Mouse (Mus musculus): Measurements from ENCODE around the gene Map2k7. TPM values are rescaled to one million over a fixed set of nuclear protein-coding genes. Genes with fewer than 3 reads are reported as not detected.

The Map2k7 gene
- polyA plus RNA-seq, 1 experiment from 2014 or later, result 36.9 TPM

DNA sequence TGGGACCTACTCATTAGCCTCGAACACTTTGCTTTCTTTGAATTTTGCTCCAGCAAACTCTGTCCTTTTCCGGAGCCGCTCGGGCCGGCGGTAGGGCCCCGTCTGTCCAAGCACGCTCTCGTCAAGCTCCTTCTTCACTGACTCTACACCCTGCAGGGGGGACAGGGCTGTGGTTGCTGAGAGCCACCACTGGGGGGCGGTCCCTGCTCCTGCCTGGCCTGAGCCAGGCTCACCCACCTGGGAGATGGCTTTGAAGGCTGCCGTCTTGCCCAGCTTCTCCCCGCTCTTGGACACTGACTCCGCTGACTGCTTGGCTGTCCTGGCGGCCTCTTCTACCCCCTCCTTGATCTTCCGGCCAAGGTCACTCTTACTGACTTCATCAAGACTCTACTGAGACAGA lies 29.1 kb downstream of the Map2k7 start:
- Histone ChIP-seq H3K27ac (no peak overlapping the region), H3K4me3 (replicated peaks) (no peak overlapping the region), H3K27me3 (no peaks in the 10 kb centered on the region), H3K9me3 (no peaks in the 10 kb centered on the region), H3K9ac (replicated peaks) (no peak overlapping the region), H3K4me2 (replicated peaks) (no peak overlapping the region), H3K4me1 (replicated peaks) (no peaks in the 10 kb centered on the region), H3K36me3 (peaks cover 91% of the 10 kb centered on the region)
- 81% methylated on average over 15 of the region's 15 CpGs for WGBS
- ATAC-seq, result peak; percentile 73

DNA sequence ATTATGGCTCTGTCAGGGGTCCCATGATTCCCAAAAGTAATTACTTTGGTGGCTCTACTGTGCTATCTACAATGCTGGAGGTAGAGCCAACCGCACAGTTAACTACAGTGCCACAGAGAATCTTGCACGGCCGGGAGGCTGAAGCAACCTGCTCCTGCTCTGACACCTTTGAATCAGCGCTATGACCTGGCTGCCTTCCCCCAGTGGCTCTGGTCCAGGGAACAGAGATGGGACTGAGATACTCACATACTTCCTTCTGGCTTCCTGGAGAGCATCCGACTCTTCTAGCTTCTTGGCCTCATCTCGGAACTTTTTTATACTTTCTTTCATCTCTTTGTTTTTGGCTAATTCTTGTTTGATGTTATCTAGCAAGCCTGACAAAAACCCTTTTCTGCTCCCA lies 31.1 kb downstream of the Map2k7 start:
- no peak for ATAC-seq
- Histone ChIP-seq H3K4me1 (replicated peaks) (peaks cover 8% of the 10 kb centered on the region), H3K9ac (replicated peaks) (no peak overlapping the region), H3K27me3 (no peaks in the 10 kb centered on the region), H3K4me2 (replicated peaks) (no peak overlapping the region), H3K9me3 (no peaks in the 10 kb centered on the region), H3K27ac (no peak overlapping the region), H3K36me3 (peaks cover 84% of the 10 kb centered on the region), H3K4me3 (replicated peaks) (no peak overlapping the region)
- WGBS, result 94% methylated on average over 6 of the region's 6 CpGs

GRCm38 (mm10) chr8:4275275-4276110 lies 37.0 kb downstream of the Map2k7 start, which contains the start of gene Timm44:
Gene Timm44 (minus strand): TSS chr8:4275913.
- peak within 1 kb of the TSS; percentile 81 for H3K4me2 ChIP-seq (replicated peaks)
- peak; percentile 96 for ATAC-seq
- H3K36me3 ChIP-seq, result peaks cover 26% of the 10 kb centered on the region
- peak within 1 kb of the TSS; percentile 74 for H3K4me3 ChIP-seq (replicated peaks)
- H3K9ac ChIP-seq (replicated peaks), result peak within 1 kb of the TSS; percentile 74
- H3K27me3 ChIP-seq, result no peaks in the 10 kb centered on the region
- no peaks in the 10 kb centered on the region for H3K9me3 ChIP-seq
- peak within 1 kb of the TSS; percentile 76 for H3K27ac ChIP-seq
- WGBS, result under 1% methylated on average over 39 of the region's 39 CpGs
- peaks cover 19% of the 10 kb centered on the region for H3K4me1 ChIP-seq (replicated peaks)

DNA sequence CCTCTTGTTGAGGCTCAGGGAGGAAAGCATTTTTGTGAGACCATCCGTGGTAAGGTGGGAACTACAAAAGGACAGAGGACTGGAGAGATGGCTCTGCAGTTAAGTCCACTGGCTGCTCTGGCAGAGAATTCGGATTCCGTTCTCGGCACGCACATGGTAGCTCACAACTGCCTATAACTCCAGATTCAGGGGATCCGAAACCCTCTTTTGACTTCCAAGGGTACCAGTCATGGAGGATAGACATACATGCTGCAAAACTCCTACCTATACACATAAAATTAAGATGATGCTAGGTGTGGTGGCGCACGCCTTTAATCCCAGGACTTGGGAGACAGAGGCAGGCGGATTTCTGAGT lies 37.5 kb downstream of the Map2k7 start:
- Histone ChIP-seq H3K4me2 (replicated peaks) (peak overlapping the region; percentile 81), H3K27me3 (no peaks in the 10 kb centered on the region), H3K36me3 (peaks cover 26% of the 10 kb centered on the region), H3K9me3 (no peaks in the 10 kb centered on the region), H3K27ac (peak overlapping the region; percentile 76), H3K4me3 (replicated peaks) (peak overlapping the region; percentile 74), H3K9ac (replicated peaks) (peak overlapping the region; percentile 74; the same call in 1 of the 2 replicates), H3K4me1 (replicated peaks) (peaks cover 19% of the 10 kb centered on the region)
- WGBS, result 25% methylated on average over 9 of the region's 9 CpGs
- ATAC-seq, result no peak

DNA sequence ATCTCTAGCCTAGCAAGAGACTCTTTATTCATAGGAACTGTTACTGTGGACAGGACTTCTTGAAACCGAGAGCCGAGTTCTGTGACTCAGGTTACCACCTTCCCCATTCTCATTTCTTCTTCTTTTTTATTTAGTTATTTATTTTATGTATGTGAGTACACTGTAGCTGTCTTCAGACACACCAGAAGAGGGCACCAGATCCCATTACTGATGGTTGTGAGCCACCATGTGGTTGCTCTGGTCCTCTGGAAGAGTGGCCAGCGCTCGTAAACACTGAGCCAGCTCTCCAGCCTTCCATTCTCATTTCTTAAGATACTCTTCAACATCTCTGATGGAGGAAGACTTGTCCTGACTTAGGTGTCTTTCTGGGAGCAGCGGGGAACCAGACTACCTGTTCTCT lies 54.2 kb downstream of the Map2k7 start:
- no peaks in the 10 kb centered on the region for H3K4me1 ChIP-seq (replicated peaks)
- no peaks in the 10 kb centered on the region for H3K9me3 ChIP-seq
- 95% methylated on average over 5 of the region's 5 CpGs for WGBS
- no peak overlapping the region for H3K4me3 ChIP-seq (replicated peaks)
- no peak for ATAC-seq
- H3K9ac ChIP-seq (replicated peaks), result no peak overlapping the region
- H3K27me3 ChIP-seq, result no peaks in the 10 kb centered on the region
- no peak overlapping the region for H3K4me2 ChIP-seq (replicated peaks)
- peaks cover 76% of the 10 kb centered on the region for H3K36me3 ChIP-seq
- no peak overlapping the region for H3K27ac ChIP-seq

Other genes starting within 250 kb of the Map2k7 start
- 0.23 TPM in 1 of 2 replicates, not detected in the other for gene Cd209f, start 132.9 kb upstream of the Map2k7 start, polyA plus RNA-seq (2015; fragmentation: Nextera tagmentation; extraction: Ambion mirVana)
- gene Cd209g, start 104.6 kb upstream of the Map2k7 start, polyA plus RNA-seq (2015; fragmentation: Nextera tagmentation; extraction: Ambion mirVana), result not detected in 2 replicates
- 91.4 and 92.5 TPM in 2 replicates for gene Evi5l, start 72.2 kb upstream of the Map2k7 start, polyA plus RNA-seq (2015; fragmentation: Nextera tagmentation; extraction: Ambion mirVana)
- gene Prr36, start 21.3 kb upstream of the Map2k7 start, polyA plus RNA-seq (2015; fragmentation: Nextera tagmentation; extraction: Ambion mirVana), result 44.2 and 52.1 TPM in 2 replicates
- 0.17 TPM in 1 of 2 replicates, not detected in the other for gene Lrrc8e, start 11.9 kb upstream of the Map2k7 start, polyA plus RNA-seq (2015; fragmentation: Nextera tagmentation; extraction: Ambion mirVana)
- 0.90 and 1.2 TPM in 2 replicates for gene Gm49320, start 125 bp downstream of the Map2k7 start, polyA plus RNA-seq (2015; fragmentation: Nextera tagmentation; extraction: Ambion mirVana)
- gene Tgfbr3l, start 9.5 kb downstream of the Map2k7 start, polyA plus RNA-seq (2015; fragmentation: Nextera tagmentation; extraction: Ambion mirVana), result 8.0 and 8.5 TPM in 2 replicates
- gene Snapc2, start 14.3 kb downstream of the Map2k7 start, polyA plus RNA-seq (2015; fragmentation: Nextera tagmentation; extraction: Ambion mirVana), result 62.7 and 64.1 TPM in 2 replicates
- gene Ctxn1, start 20.5 kb downstream of the Map2k7 start, polyA plus RNA-seq (2015; fragmentation: Nextera tagmentation; extraction: Ambion mirVana), result 245 and 257 TPM in 2 replicates
- 44.5 and 45.1 TPM in 2 replicates for gene Timm44, start 37.2 kb downstream of the Map2k7 start, polyA plus RNA-seq (2015; fragmentation: Nextera tagmentation; extraction: Ambion mirVana)
- gene Ccl25, start 86.5 kb downstream of the Map2k7 start, polyA plus RNA-seq (2015; fragmentation: Nextera tagmentation; extraction: Ambion mirVana), result 20.0 and 23.2 TPM in 2 replicates
- gene Elavl1, start 86.7 kb downstream of the Map2k7 start, polyA plus RNA-seq (2015; fragmentation: Nextera tagmentation; extraction: Ambion mirVana), result 152 and 163 TPM in 2 replicates